Mouse (Mus musculus) liver, postnatal 0 days (tissue): ENCODE measurements at regions not wholly inside any gene's neighbourhood (a gene's known extent, or its start where the extent isn't known, plus 50 kb on each side); places are given as distances from the start of the nearest gene placed in this dataset.
"Not testable (repeated sequence)": the region's sequence is repeated elsewhere in the genome, so short reads cannot be mapped to it uniquely, and the experiment has no call there.

Experiments
- ATAC-seq: fragments of 200-750 bp; cut with Nextera tagmentation; 2 replicates; pipeline ENCODE4 v1.8.0; 2017; ENCODE audit warnings: mild to moderate bottlenecking, moderate library complexity
- DNase-seq: peaks from one replicate; pipeline ENCODE4 v3.0.0-alpha.2; 2016
- H3K27ac ChIP-seq: fragments of 300-500 bp; sonication (generic); 2 replicates; pipeline ENCODE4 v1.5.1; 2014; ENCODE audit warnings: antibody characterized with exemption, moderate library complexity, mild to moderate bottlenecking, low read depth
- H3K27me3 ChIP-seq: fragments of 300-500 bp; sonication (generic); 2 replicates; pipeline ENCODE4 v1.6.1; 2014; ENCODE audit warnings: low read length, control low read depth, mixed read lengths; ENCODE audit not compliant: insufficient read depth
- H3K36me3 ChIP-seq: fragments of 300-500 bp; sonication (generic); replicated peaks from 2 replicates; pipeline ENCODE4 v1.6.1; 2014; ENCODE audit warnings: mild to moderate bottlenecking, control low read depth, low read length, moderate library complexity, mixed read lengths; ENCODE audit not compliant: insufficient read depth
- H3K4me1 ChIP-seq: fragments of 300-500 bp; sonication (generic); 2 replicates; pipeline ENCODE4 v1.6.1; 2014; ENCODE audit warnings: antibody characterized with exemption, mild to moderate bottlenecking, control low read depth; ENCODE audit not compliant: insufficient read depth
- H3K4me2 ChIP-seq: fragments of 300-500 bp; sonication (generic); 2 replicates; pipeline ENCODE4 v1.6.1; 2014; ENCODE audit warnings: low read depth, mild to moderate bottlenecking, low read length, moderate library complexity, mixed read lengths
- H3K4me3 ChIP-seq: fragments of 300-500 bp; sonication (generic); 2 replicates; pipeline ENCODE4 v1.5.1; 2014; ENCODE audit warnings: low read depth, low read length
- H3K9ac ChIP-seq: fragments of 300-500 bp; sonication (generic); replicated peaks from 2 replicates; pipeline ENCODE4 v1.6.1; 2014; ENCODE audit warnings: mild to moderate bottlenecking, moderate library complexity
- H3K9me3 ChIP-seq: fragments of 300-500 bp; sonication (generic); 2 replicates; pipeline ENCODE4 v1.6.1; 2016; ENCODE audit warnings: mild to moderate bottlenecking, control low read depth, low read length, mixed read lengths
- CTCF ChIP-seq: sonication (generic); IDR thresholded peaks from 2 replicates; pipeline ENCODE4 v1.5.1; 2016; ENCODE audit warnings: antibody characterized with exemption, low read depth
- EP300 ChIP-seq: IDR thresholded peaks from 2 replicates; pipeline ENCODE4 v1.6.1; 2016; ENCODE audit warnings: antibody characterized with exemption, low read depth, mild to moderate bottlenecking
- WGBS: fragments of 180-500 bp; shearing (Covaris S2); extraction: QIAGEN DNeasy Blood & Tissue Kit; methylation state at CpG from one replicate; pipeline ENCODE4 v1.1.7; 2014; ENCODE audit not compliant: insufficient replicate concordance; 5-methylcytosine and 5-hydroxymethylcytosine counted together

DNA sequence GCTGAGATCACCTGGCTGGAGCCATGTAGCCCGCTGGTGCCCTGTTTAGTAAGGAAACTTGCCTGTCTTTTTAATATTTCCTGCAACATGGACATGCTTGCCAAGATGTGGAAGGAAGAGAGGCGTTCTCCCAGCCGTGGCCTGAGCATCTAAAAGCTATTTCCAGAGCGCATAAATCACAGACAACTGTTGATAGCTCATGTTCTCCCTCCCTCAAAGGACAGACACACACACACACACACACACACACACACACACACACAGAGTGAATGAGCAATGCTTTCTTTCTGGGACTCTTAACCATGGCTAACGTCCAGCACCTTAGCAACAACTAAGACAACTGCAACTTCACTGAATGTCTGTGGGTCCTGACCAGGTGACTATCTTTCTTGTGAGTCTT lies 77.3 kb upstream of the Spata13 start:
- Histone ChIP-seq H3K27ac (no peak overlapping the region), H3K4me2 (no peak overlapping the region), H3K27me3 (no peaks in the 10 kb centered on the region), H3K9ac (no peak overlapping the region), H3K4me3 (no peak overlapping the region), H3K4me1 (no peaks in the 10 kb centered on the region; the same call in 1 of the 2 replicates), H3K9me3 (no peaks in the 10 kb centered on the region), H3K36me3 (no peaks in the 10 kb centered on the region)
- DNase-seq (no peak), ATAC-seq (no peak)
- 53% methylated on average over 5 of the region's 5 CpGs for WGBS
- TF ChIP-seq CTCF (no peak), EP300 (no peak)

DNA sequence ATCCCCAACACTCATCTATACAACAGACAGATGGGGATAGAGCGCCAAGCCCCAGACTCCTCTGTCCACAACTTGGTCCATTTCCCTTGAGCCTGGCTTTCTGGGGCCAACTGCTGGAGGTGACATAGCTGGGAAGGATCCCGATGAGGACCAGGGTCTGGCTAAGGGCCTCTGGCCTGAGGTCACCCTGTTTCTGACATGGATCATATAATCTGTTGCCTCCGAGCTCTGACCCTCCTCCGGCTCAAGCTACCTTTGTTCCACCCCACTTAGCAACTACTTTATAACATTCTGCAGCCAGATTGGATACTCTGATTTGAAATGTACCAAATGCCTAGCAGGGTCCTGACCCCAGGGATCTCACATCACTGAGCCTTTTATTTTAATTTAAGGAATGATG lies 76.8 kb upstream of the Spata13 start:
- H3K4me1 ChIP-seq = no peaks in the 10 kb centered on the region; the same call in 1 of the 2 replicates
- no peaks in the 10 kb centered on the region for H3K27me3 ChIP-seq

DNA sequence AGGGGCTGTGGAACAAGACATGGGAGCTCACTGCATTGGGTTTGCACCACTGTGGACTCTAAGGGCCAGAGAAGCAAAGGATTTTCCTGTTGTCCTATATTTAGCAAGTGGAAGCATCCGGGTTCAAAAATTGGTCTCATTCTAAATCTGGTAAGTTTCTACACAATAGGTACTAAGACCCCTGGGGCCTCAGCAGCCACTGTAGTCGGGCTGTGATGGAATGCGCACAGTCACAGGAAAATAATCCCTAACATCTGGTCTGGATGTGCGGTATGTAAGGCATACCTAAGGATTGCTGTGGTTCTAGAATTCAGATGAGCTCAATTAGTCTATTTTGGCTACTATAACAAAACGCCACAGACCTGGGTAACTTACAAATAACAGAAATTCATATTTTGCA lies 74.4 kb upstream of the Spata13 start:
- Histone ChIP-seq H3K27me3 (no peaks in the 10 kb centered on the region), H3K36me3 (no peaks in the 10 kb centered on the region), H3K4me1 (no peaks in the 10 kb centered on the region), H3K9ac (no peak overlapping the region), H3K27ac (no peak overlapping the region), H3K4me2 (no peak overlapping the region), H3K4me3 (no peak overlapping the region), H3K9me3 (no peaks in the 10 kb centered on the region)
- ATAC-seq (no peak), DNase-seq (no peak)
- WGBS = 72% methylated on average over 5 of the region's 5 CpGs
- no peak for TF ChIP-seq EP300

More for the DNA sequence above, 76.8 kb upstream of the Spata13 start:
- Histone ChIP-seq H3K27ac (no peak overlapping the region), H3K9ac (no peak overlapping the region), H3K9me3 (no peaks in the 10 kb centered on the region), H3K4me2 (no peak overlapping the region), H3K4me3 (no peak overlapping the region), H3K36me3 (no peaks in the 10 kb centered on the region)
- DNase-seq (no peak), ATAC-seq (no peak)
- 77% methylated on average over 4 of the region's 4 CpGs for WGBS
- no peak for TF ChIP-seq EP300
- no peak for TF ChIP-seq CTCF

DNA sequence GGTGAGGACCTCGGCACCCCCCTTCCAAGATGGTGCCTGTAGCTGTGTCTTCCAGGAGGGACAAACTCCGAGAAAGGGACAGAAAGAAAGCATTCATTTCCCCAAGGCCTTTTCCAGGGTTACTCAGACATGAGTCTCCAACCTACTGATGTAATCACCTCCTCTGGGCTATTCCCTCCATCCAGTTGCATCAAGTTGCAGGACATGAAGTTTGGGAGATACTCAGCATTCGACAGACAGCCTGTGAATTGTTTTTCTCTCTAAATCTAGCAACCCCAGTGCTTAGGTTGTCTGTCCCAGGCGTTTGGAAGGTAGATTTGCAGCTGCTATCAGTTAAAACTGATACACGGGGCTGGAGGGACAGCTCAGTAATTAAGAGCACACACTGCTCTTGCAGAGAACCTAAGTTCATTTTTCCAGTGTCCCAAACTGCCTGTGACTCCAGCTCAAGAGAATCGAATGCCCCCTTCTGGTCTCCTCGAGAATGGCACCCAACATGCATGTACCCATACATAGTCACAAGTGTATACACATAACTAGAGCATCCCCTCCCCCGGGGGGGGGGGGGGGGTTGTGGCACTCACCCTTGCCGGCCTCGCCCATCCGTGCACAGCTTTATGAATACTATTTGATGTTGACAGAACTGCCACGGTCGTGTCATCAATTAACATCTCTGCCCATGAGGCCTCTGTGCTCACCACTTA lies 73.8 kb upstream of the Spata13 start:
- no peak overlapping the region for H3K9ac ChIP-seq
- 69% methylated on average over 13 of the region's 13 CpGs for WGBS
- H3K4me3 ChIP-seq = no peak overlapping the region
- H3K4me1 ChIP-seq = no peaks in the 10 kb centered on the region
- no peaks in the 10 kb centered on the region for H3K36me3 ChIP-seq
- H3K4me2 ChIP-seq = no peak overlapping the region
- no peaks in the 10 kb centered on the region for H3K27me3 ChIP-seq
- no peak overlapping the region for H3K27ac ChIP-seq
- DNase-seq (peak; percentile 30), ATAC-seq (no peak)
- TF ChIP-seq CTCF (peak; percentile 34), EP300 (no peak)
- no peaks in the 10 kb centered on the region for H3K9me3 ChIP-seq

DNA sequence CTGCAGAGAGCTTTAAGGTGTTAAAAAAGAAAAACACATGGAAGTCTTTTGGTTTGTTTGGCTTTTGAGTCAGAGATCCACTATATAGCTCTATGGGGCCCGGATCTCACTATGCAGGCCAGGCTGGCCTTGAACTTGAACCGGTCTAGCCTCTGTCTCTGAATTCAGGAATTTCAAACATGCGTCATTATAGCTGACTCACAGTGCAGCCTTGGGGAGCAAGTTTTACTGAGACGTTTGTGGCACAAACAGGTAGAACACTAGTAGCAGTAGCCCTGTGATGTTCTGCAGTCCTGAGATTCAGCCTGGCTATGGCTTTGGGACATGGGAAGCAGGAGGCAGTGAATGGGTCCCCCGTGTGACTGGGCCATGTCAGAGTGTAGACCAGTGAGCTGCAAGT lies 57.5 kb upstream of the Spata13 start:
- Histone ChIP-seq H3K36me3 (no peaks in the 10 kb centered on the region), H3K4me2 (no peak overlapping the region), H3K4me1 (no peaks in the 10 kb centered on the region), H3K27me3 (no peaks in the 10 kb centered on the region), H3K27ac (no peak overlapping the region), H3K9ac (no peak overlapping the region), H3K9me3 (no peaks in the 10 kb centered on the region), H3K4me3 (no peak overlapping the region)
- WGBS = 79% methylated on average over 5 of the region's 5 CpGs
- no peak for TF ChIP-seq EP300
- no peak for TF ChIP-seq CTCF
- DNase-seq (no peak), ATAC-seq (no peak)

DNA sequence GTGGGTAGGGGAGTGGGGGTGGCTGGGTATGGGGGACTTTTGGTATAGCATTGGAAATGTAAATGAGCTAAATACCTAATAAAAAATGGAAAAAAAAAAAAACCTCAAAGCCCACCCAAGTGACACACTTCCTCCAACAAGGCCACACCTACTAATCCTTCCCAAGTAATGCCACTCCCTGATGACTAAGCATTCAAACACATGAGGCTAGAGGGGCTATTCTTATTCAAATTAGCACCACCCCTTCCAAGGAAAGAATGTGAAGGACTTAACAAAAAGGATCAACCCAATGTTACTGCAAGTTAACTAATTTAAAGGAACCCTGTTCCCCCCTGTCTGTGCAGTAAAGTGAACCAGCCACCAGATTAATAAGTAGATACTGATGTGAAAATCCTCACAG lies 53.7 kb upstream of the Spata13 start:
- H3K27ac ChIP-seq, H3K4me3 ChIP-seq, H3K27me3 ChIP-seq, H3K36me3 ChIP-seq, H3K9ac ChIP-seq, DNase-seq, H3K9me3 ChIP-seq, ATAC-seq, H3K4me1 ChIP-seq, H3K4me2 ChIP-seq: not testable (repeated sequence)
